Mouse (Mus musculus): ENCODE measurements at regions not wholly inside any gene's neighbourhood (a gene's known extent, or its start where the extent isn't known, plus 50 kb on each side); places are given as distances from the start of the nearest gene placed in this dataset.
A peak's percentile ranks its signal among the peaks of the same experiment; 100 is the strongest.

- no peak overlapping the region for H3K4me3 ChIP-seq (ENCODE audit: low read depth, low read length)
- H3K9ac ChIP-seq (replicated peaks; ENCODE audit: low read length): no peak overlapping the region
- no peak overlapping the region for H3K4me2 ChIP-seq (ENCODE audit: low read depth, low read length)
- no peak overlapping the region for H3K27ac ChIP-seq (replicated peaks; ENCODE audit: low read depth, low read length)
- H3K9me3 ChIP-seq (replicated peaks; ENCODE audit: control insufficient read depth, low read length): no peaks in the 10 kb centered on the region
- no peaks in the 10 kb centered on the region for H3K36me3 ChIP-seq (replicated peaks; ENCODE audit: control insufficient read depth, insufficient read depth, low read depth, low read length)
- WGBS: 57% methylated on average over 4 of the region's 4 CpGs
- H3K27me3 ChIP-seq (ENCODE audit: control insufficient read depth, insufficient read depth, low read length): no peaks in the 10 kb centered on the region; the same call in 1 of the 2 replicates
- H3K4me1 ChIP-seq (ENCODE audit: control insufficient read depth, insufficient read depth, low read length): no peaks in the 10 kb centered on the region
- DNase-seq (ENCODE audit: low spot score): no peak
- no peak for ATAC-seq (replicated peaks; ENCODE audit: insufficient number of reproducible peaks, low FRiP score, low TSS enrichment, low read depth)
These were observed 195.1 kb upstream of the Sdk2 start for GRCm38 (mm10) chr11:114261959-114262358.

- no peak for DNase-seq (ENCODE audit: low spot score)
- 94% methylated on average over 9 of the region's 9 CpGs for WGBS
- ATAC-seq (replicated peaks; ENCODE audit: insufficient number of reproducible peaks, low FRiP score, low TSS enrichment, low read depth): no peak
- no peaks in the 10 kb centered on the region for H3K4me1 ChIP-seq (ENCODE audit: control insufficient read depth, insufficient read depth, low read length)
- no peaks in the 10 kb centered on the region for H3K9me3 ChIP-seq (replicated peaks; ENCODE audit: control insufficient read depth, low read length)
- no peak overlapping the region for H3K4me3 ChIP-seq (ENCODE audit: low read depth, low read length)
- H3K4me2 ChIP-seq (ENCODE audit: low read depth, low read length): no peak overlapping the region
- no peak overlapping the region for H3K27ac ChIP-seq (replicated peaks; ENCODE audit: low read depth, low read length)
- H3K27me3 ChIP-seq (ENCODE audit: control insufficient read depth, insufficient read depth, low read length): no peaks in the 10 kb centered on the region; the same call in 1 of the 2 replicates
- H3K9ac ChIP-seq (replicated peaks; ENCODE audit: low read length): no peak overlapping the region
- no peaks in the 10 kb centered on the region for H3K36me3 ChIP-seq (replicated peaks; ENCODE audit: control insufficient read depth, insufficient read depth, low read depth, low read length)
These were observed 191.4 kb upstream of the Sdk2 start for GRCm38 (mm10) chr11:114258218-114258617.

GRCm38 (mm10) chr11:114257756-114258155 is 190.9 kb upstream of the Sdk2 start:
- 65% methylated on average over 6 of the region's 6 CpGs for WGBS
- H3K4me1 ChIP-seq (ENCODE audit: control insufficient read depth, insufficient read depth, low read length): no peaks in the 10 kb centered on the region
- H3K9me3 ChIP-seq (replicated peaks; ENCODE audit: control insufficient read depth, low read length): no peaks in the 10 kb centered on the region
- H3K27ac ChIP-seq (replicated peaks; ENCODE audit: low read depth, low read length): no peak overlapping the region
- H3K9ac ChIP-seq (replicated peaks; ENCODE audit: low read length): no peak overlapping the region
- H3K36me3 ChIP-seq (replicated peaks; ENCODE audit: control insufficient read depth, insufficient read depth, low read depth, low read length): no peaks in the 10 kb centered on the region
- no peak overlapping the region for H3K4me3 ChIP-seq (ENCODE audit: low read depth, low read length)
- DNase-seq (ENCODE audit: low spot score) (no peak), ATAC-seq (replicated peaks; ENCODE audit: insufficient number of reproducible peaks, low FRiP score, low TSS enrichment, low read depth) (no peak)
- no peak overlapping the region for H3K4me2 ChIP-seq (ENCODE audit: low read depth, low read length)
- no peaks in the 10 kb centered on the region; the same call in 1 of the 2 replicates for H3K27me3 ChIP-seq (ENCODE audit: control insufficient read depth, insufficient read depth, low read length)

GRCm38 (mm10) chr11:114257061-114257460 is 190.2 kb upstream of the Sdk2 start:
- Histone ChIP-seq H3K36me3 (replicated peaks; ENCODE audit: control insufficient read depth, insufficient read depth, low read depth, low read length) (no peaks in the 10 kb centered on the region), H3K27ac (replicated peaks; ENCODE audit: low read depth, low read length) (no peak overlapping the region), H3K4me2 (ENCODE audit: low read depth, low read length) (no peak overlapping the region), H3K4me3 (ENCODE audit: low read depth, low read length) (no peak overlapping the region), H3K9me3 (replicated peaks; ENCODE audit: control insufficient read depth, low read length) (no peaks in the 10 kb centered on the region), H3K27me3 (ENCODE audit: control insufficient read depth, insufficient read depth, low read length) (no peaks in the 10 kb centered on the region; the same call in 1 of the 2 replicates), H3K9ac (replicated peaks; ENCODE audit: low read length) (no peak overlapping the region), H3K4me1 (ENCODE audit: control insufficient read depth, insufficient read depth, low read length) (no peaks in the 10 kb centered on the region)
- ATAC-seq (replicated peaks; ENCODE audit: insufficient number of reproducible peaks, low FRiP score, low TSS enrichment, low read depth): no peak
- DNase-seq (ENCODE audit: low spot score): no peak
- 83% methylated on average over 4 of the region's 4 CpGs for WGBS

GRCm38 (mm10) chr11:114254344-114254743 is 187.5 kb upstream of the Sdk2 start:
- DNase-seq (ENCODE audit: low spot score) (no peak), ATAC-seq (replicated peaks; ENCODE audit: insufficient number of reproducible peaks, low FRiP score, low TSS enrichment, low read depth) (no peak)
- H3K4me1 ChIP-seq (ENCODE audit: control insufficient read depth, insufficient read depth, low read length): no peaks in the 10 kb centered on the region
- no peak overlapping the region for H3K4me2 ChIP-seq (ENCODE audit: low read depth, low read length)
- no peaks in the 10 kb centered on the region; the same call in 1 of the 2 replicates for H3K27me3 ChIP-seq (ENCODE audit: control insufficient read depth, insufficient read depth, low read length)
- no peaks in the 10 kb centered on the region for H3K9me3 ChIP-seq (replicated peaks; ENCODE audit: control insufficient read depth, low read length)
- 85% methylated on average over 1 of the region's 1 CpGs for WGBS
- H3K36me3 ChIP-seq (replicated peaks; ENCODE audit: control insufficient read depth, insufficient read depth, low read depth, low read length): no peaks in the 10 kb centered on the region
- no peak overlapping the region for H3K4me3 ChIP-seq (ENCODE audit: low read depth, low read length)
- H3K27ac ChIP-seq (replicated peaks; ENCODE audit: low read depth, low read length): no peak overlapping the region
- no peak overlapping the region for H3K9ac ChIP-seq (replicated peaks; ENCODE audit: low read length)

- no peak overlapping the region for H3K9ac ChIP-seq (replicated peaks; ENCODE audit: low read length)
- H3K4me2 ChIP-seq (ENCODE audit: low read depth, low read length): no peak overlapping the region
- WGBS: 73% methylated on average over 7 of the region's 7 CpGs
- no peaks in the 10 kb centered on the region for H3K4me1 ChIP-seq (ENCODE audit: control insufficient read depth, insufficient read depth, low read length)
- ATAC-seq (replicated peaks; ENCODE audit: insufficient number of reproducible peaks, low FRiP score, low TSS enrichment, low read depth) (no peak), DNase-seq (ENCODE audit: low spot score) (peak; percentile 28)
- H3K36me3 ChIP-seq (replicated peaks; ENCODE audit: control insufficient read depth, insufficient read depth, low read depth, low read length): no peaks in the 10 kb centered on the region
- no peaks in the 10 kb centered on the region; the same call in 1 of the 2 replicates for H3K27me3 ChIP-seq (ENCODE audit: control insufficient read depth, insufficient read depth, low read length)
- H3K9me3 ChIP-seq (replicated peaks; ENCODE audit: control insufficient read depth, low read length): no peaks in the 10 kb centered on the region
- no peak overlapping the region for H3K4me3 ChIP-seq (ENCODE audit: low read depth, low read length)
- no peak overlapping the region for H3K27ac ChIP-seq (replicated peaks; ENCODE audit: low read depth, low read length)
These were observed 184.8 kb upstream of the Sdk2 start for GRCm38 (mm10) chr11:114251614-114252013.

- Histone ChIP-seq H3K27ac (replicated peaks; ENCODE audit: low read depth, low read length) (no peak overlapping the region), H3K9ac (replicated peaks; ENCODE audit: low read length) (no peak overlapping the region), H3K27me3 (ENCODE audit: control insufficient read depth, insufficient read depth, low read length) (no peaks in the 10 kb centered on the region; the same call in 1 of the 2 replicates), H3K4me1 (ENCODE audit: control insufficient read depth, insufficient read depth, low read length) (no peaks in the 10 kb centered on the region), H3K36me3 (replicated peaks; ENCODE audit: control insufficient read depth, insufficient read depth, low read depth, low read length) (no peaks in the 10 kb centered on the region), H3K4me3 (ENCODE audit: low read depth, low read length) (no peak overlapping the region), H3K9me3 (replicated peaks; ENCODE audit: control insufficient read depth, low read length) (no peaks in the 10 kb centered on the region), H3K4me2 (ENCODE audit: low read depth, low read length) (no peak overlapping the region)
- DNase-seq (ENCODE audit: low spot score): no peak
- ATAC-seq (replicated peaks; ENCODE audit: insufficient number of reproducible peaks, low FRiP score, low TSS enrichment, low read depth): no peak
- 81% methylated on average over 7 of the region's 7 CpGs for WGBS
These were observed 182.4 kb upstream of the Sdk2 start for GRCm38 (mm10) chr11:114249215-114249614.

- H3K4me2 ChIP-seq (ENCODE audit: low read depth, low read length): no peak overlapping the region
- H3K4me3 ChIP-seq (ENCODE audit: low read depth, low read length): no peak overlapping the region
- no peaks in the 10 kb centered on the region for H3K4me1 ChIP-seq (ENCODE audit: control insufficient read depth, insufficient read depth, low read length)
- H3K9me3 ChIP-seq (replicated peaks; ENCODE audit: control insufficient read depth, low read length): no peaks in the 10 kb centered on the region
- 68% methylated on average over 4 of the region's 4 CpGs for WGBS
- no peak overlapping the region for H3K27ac ChIP-seq (replicated peaks; ENCODE audit: low read depth, low read length)
- no peaks in the 10 kb centered on the region; the same call in 1 of the 2 replicates for H3K27me3 ChIP-seq (ENCODE audit: control insufficient read depth, insufficient read depth, low read length)
- H3K36me3 ChIP-seq (replicated peaks; ENCODE audit: control insufficient read depth, insufficient read depth, low read depth, low read length): no peaks in the 10 kb centered on the region
- ATAC-seq (replicated peaks; ENCODE audit: insufficient number of reproducible peaks, low FRiP score, low TSS enrichment, low read depth) (no peak), DNase-seq (ENCODE audit: low spot score) (no peak)
- H3K9ac ChIP-seq (replicated peaks; ENCODE audit: low read length): no peak overlapping the region
These were observed 181.5 kb upstream of the Sdk2 start for GRCm38 (mm10) chr11:114248261-114248898.
